Mouse (Mus musculus): ENCODE measurements around the gene Bst1. TPM values are rescaled to one million over a fixed set of nuclear protein-coding genes. Genes with fewer than 3 reads are reported as not detected.

Bst1 gene
- polyA plus RNA-seq, 1 experiment from 2014 or later: not detected

DNA sequence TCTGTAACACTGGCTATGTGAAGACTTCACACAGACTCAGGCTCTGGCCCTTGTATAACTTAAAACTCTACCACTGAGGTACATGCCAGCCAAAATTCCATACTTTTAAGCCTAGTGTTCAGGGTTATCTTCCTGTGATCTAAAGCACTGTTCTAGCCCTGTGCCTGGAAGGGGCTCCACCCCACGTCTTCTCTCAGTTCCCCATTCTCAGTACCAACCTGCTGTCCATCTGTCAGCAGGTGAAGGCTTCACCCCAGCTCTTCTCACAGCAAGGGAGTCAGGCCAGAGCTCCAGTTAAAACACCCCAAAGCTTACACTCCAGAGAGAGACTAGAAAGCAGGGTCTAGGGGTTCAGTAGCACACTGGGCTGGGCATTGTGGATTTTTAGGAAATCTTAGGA, 27.0 kb downstream of the Bst1 start:
- no peak overlapping the region for H3K27ac ChIP-seq
- H3K27me3 ChIP-seq: no peaks in the 10 kb centered on the region
- H3K4me3 ChIP-seq: no peak overlapping the region
- no peaks in the 10 kb centered on the region for H3K4me1 ChIP-seq
- no peak overlapping the region for H3K4me2 ChIP-seq
- no peaks in the 10 kb centered on the region for H3K9me3 ChIP-seq (replicated peaks)
- no peak for ATAC-seq
- no peaks in the 10 kb centered on the region for H3K36me3 ChIP-seq (ENCODE audit: poor library complexity, severe bottlenecking)
- H3K9ac ChIP-seq: no peak overlapping the region
- 70% methylated on average over 1 of the region's 1 CpGs for WGBS

DNA sequence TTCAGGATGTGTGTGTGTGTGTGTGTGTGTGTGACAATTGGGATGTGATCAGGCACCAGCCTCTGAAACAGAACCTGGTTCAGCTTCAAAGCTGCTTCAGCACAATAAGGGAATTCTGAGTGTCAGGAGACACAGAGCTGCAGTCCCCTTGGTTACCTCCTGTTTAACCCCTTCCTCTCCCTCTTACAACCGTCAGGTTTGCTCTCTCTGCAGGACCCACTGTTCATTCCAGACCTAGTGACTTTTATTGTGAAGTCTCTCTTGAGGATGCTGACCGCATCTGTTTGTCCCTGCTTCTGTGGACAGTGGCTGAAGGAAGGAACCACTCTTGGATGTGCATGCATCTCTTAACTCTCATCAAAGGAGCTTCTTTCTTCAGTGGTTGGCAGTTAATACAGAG, 27.5 kb downstream of the Bst1 start:
- Histone ChIP-seq H3K9ac (no peak overlapping the region), H3K27ac (no peak overlapping the region), H3K4me3 (no peak overlapping the region), H3K4me1 (no peaks in the 10 kb centered on the region), H3K9me3 (replicated peaks) (no peaks in the 10 kb centered on the region), H3K4me2 (no peak overlapping the region), H3K27me3 (no peaks in the 10 kb centered on the region), H3K36me3 (ENCODE audit: poor library complexity, severe bottlenecking) (no peaks in the 10 kb centered on the region)
- 16% methylated on average over 2 of the region's 2 CpGs for WGBS
- ATAC-seq: no peak

DNA sequence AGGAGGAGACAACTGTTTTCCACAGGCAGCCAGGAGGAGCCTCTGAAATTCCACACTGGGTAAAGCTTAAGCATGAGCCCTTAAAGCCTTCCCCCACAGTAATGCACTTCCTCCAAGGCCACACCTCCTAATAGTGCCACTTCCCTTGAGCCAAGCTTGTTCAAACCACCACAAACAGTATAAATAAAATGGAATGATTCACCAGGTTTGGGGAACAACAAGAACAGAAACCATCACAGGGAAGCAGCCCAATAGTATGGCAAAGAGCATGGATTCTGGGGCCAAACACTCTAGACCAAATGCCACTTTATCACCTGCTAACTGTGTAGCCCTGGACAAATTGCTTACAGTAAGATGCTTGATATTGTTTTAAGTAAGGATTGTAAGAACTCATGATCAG, 28.9 kb downstream of the Bst1 start:
- no peak overlapping the region for H3K27ac ChIP-seq
- H3K9ac ChIP-seq: no peak overlapping the region
- H3K27me3 ChIP-seq: no peaks in the 10 kb centered on the region
- no peaks in the 10 kb centered on the region for H3K4me1 ChIP-seq
- no peak overlapping the region for H3K4me3 ChIP-seq
- H3K4me2 ChIP-seq: no peak overlapping the region
- no peak for ATAC-seq
- no peaks in the 10 kb centered on the region for H3K36me3 ChIP-seq (ENCODE audit: poor library complexity, severe bottlenecking)
- no peaks in the 10 kb centered on the region for H3K9me3 ChIP-seq (replicated peaks)

- no peaks in the 10 kb centered on the region for H3K36me3 ChIP-seq (ENCODE audit: poor library complexity, severe bottlenecking)
- H3K4me3 ChIP-seq: no peak overlapping the region
- H3K4me2 ChIP-seq: no peak overlapping the region
- no peak overlapping the region for H3K27ac ChIP-seq
- no peak for ATAC-seq
- 84% methylated on average over 3 of the region's 3 CpGs for WGBS
- H3K4me1 ChIP-seq: no peaks in the 10 kb centered on the region
- H3K9ac ChIP-seq: no peak overlapping the region
- no peaks in the 10 kb centered on the region for H3K27me3 ChIP-seq
- no peaks in the 10 kb centered on the region for H3K9me3 ChIP-seq (replicated peaks)
These were observed 29.6 kb downstream of the Bst1 start for GRCm38 (mm10) chr5:43848275-43848674.

GRCm38 (mm10) chr5:43853096-43853867, 34.6 kb downstream of the Bst1 start:
- no peaks in the 10 kb centered on the region for H3K4me1 ChIP-seq
- H3K9me3 ChIP-seq (replicated peaks): no peaks in the 10 kb centered on the region
- 81% methylated on average over 11 of the region's 11 CpGs for WGBS
- H3K36me3 ChIP-seq (ENCODE audit: poor library complexity, severe bottlenecking): no peaks in the 10 kb centered on the region
- ATAC-seq: no peak
- no peak overlapping the region for H3K4me2 ChIP-seq
- no peak overlapping the region for H3K9ac ChIP-seq
- no peak overlapping the region for H3K27ac ChIP-seq
- H3K4me3 ChIP-seq: no peak overlapping the region
- no peaks in the 10 kb centered on the region for H3K27me3 ChIP-seq

DNA sequence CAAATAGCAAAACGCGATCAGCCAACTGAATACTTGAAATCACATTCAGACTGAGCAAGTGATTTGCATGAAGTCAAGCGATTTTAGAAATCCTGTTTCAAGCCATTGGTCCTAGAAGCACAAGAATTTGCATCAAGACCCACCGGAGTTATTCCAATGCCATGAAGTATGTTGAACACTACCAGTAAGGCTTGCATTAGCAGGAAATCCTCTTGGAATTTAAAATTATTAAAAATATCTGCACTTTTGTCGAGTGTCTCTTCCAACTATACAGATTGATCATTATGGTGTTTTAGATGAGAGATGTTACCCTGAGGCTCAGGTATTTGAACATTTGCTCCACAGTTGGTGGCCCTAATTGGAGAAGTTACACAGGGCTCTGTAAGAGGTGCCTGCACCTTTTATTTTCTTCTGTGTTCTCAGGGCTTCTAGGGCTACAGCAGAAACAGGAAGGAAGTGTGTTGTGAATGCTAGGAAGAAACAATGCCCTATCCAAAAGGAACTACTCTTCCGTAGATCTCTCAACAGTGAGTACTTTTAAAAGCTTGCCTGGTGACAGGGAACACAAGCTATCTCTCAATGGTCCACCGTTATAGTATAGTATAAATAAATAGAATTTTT, 35.3 kb downstream of the Bst1 start:
- H3K27ac ChIP-seq: no peak overlapping the region
- H3K4me3 ChIP-seq: no peak overlapping the region
- H3K4me1 ChIP-seq: no peaks in the 10 kb centered on the region
- no peak overlapping the region for H3K9ac ChIP-seq
- no peak for ATAC-seq
- no peak overlapping the region for H3K4me2 ChIP-seq
- no peaks in the 10 kb centered on the region for H3K9me3 ChIP-seq (replicated peaks)
- no peaks in the 10 kb centered on the region for H3K27me3 ChIP-seq
- 88% methylated on average over 7 of the region's 7 CpGs for WGBS
- H3K36me3 ChIP-seq (ENCODE audit: poor library complexity, severe bottlenecking): no peaks in the 10 kb centered on the region

DNA sequence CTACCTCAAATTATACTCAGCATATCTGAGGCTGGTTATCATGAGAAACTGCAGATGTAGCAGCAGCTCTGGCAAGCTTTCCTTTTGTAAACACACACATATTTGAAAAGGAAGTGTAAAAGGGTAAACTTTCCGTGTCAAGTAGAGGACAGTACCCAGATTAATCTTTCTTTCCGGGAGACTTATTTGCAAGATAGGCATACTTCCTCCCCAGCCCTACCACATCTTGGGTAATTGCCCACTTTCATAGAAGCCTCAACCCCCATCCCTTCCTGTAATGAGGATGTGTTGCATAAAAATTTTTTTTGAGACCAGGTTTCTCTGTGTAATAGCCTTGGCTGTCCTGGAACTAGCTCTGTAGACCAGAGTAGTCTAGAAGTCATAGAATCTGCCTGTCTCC, 37.1 kb downstream of the Bst1 start:
- Histone ChIP-seq H3K27ac (no peak overlapping the region), H3K4me3 (no peak overlapping the region), H3K9me3 (replicated peaks) (no peaks in the 10 kb centered on the region), H3K4me2 (no peak overlapping the region), H3K36me3 (ENCODE audit: poor library complexity, severe bottlenecking) (no peaks in the 10 kb centered on the region), H3K4me1 (no peaks in the 10 kb centered on the region), H3K9ac (no peak overlapping the region), H3K27me3 (no peaks in the 10 kb centered on the region)
- WGBS: 82% methylated on average over 2 of the region's 2 CpGs
- no peak for ATAC-seq

GRCm38 (mm10) chr5:43859663-43860062, 41.0 kb downstream of the Bst1 start:
- Histone ChIP-seq H3K9me3 (replicated peaks) (no peaks in the 10 kb centered on the region), H3K4me2 (no peak overlapping the region), H3K27ac (no peak overlapping the region), H3K9ac (no peak overlapping the region), H3K36me3 (ENCODE audit: poor library complexity, severe bottlenecking) (no peaks in the 10 kb centered on the region), H3K4me1 (no peaks in the 10 kb centered on the region), H3K4me3 (no peak overlapping the region), H3K27me3 (no peaks in the 10 kb centered on the region)
- 92% methylated on average over 8 of the region's 8 CpGs for WGBS
- no peak for ATAC-seq

DNA sequence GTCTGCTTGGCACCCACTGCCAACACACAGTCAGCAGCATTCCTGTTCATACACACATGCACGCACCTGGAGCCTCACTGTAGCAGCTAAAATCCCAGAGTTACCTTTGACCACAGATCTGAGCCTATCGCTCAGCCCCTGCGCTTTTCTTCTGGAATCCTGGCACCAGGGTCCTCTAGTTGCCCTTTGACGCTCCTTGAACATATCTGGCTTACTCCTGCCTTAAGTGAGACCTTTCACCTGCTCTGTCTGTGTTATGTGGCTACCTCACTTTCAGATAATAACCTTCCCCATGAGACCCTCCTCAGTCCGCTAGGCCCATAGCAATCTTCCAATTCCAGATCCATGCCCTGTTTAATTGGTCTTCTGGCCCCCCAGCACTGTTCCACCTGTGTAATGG, 41.4 kb downstream of the Bst1 start:
- Histone ChIP-seq H3K4me2 (no peak overlapping the region), H3K27me3 (no peaks in the 10 kb centered on the region), H3K4me1 (no peaks in the 10 kb centered on the region), H3K36me3 (ENCODE audit: poor library complexity, severe bottlenecking) (no peaks in the 10 kb centered on the region), H3K9ac (no peak overlapping the region), H3K4me3 (no peak overlapping the region), H3K27ac (no peak overlapping the region), H3K9me3 (replicated peaks) (no peaks in the 10 kb centered on the region)
- 92% methylated on average over 5 of the region's 5 CpGs for WGBS
- ATAC-seq: no peak

GRCm38 (mm10) chr5:43860670-43861431, 42.2 kb downstream of the Bst1 start:
- H3K9me3 ChIP-seq (replicated peaks): no peaks in the 10 kb centered on the region
- WGBS: 77% methylated on average over 5 of the region's 5 CpGs
- no peak for ATAC-seq
- H3K27me3 ChIP-seq: no peaks in the 10 kb centered on the region
- H3K4me3 ChIP-seq: no peak overlapping the region
- no peak overlapping the region for H3K4me2 ChIP-seq
- no peak overlapping the region for H3K9ac ChIP-seq
- no peak overlapping the region for H3K27ac ChIP-seq
- no peaks in the 10 kb centered on the region for H3K36me3 ChIP-seq (ENCODE audit: poor library complexity, severe bottlenecking)
- no peaks in the 10 kb centered on the region for H3K4me1 ChIP-seq

- peaks cover 4% of the 10 kb centered on the region; the same call in 1 of the 2 replicates for H3K27me3 ChIP-seq
- no peak for ATAC-seq
- H3K27ac ChIP-seq: no peak overlapping the region
- WGBS: 75% methylated on average over 6 of the region's 6 CpGs
- H3K4me1 ChIP-seq: peaks cover 1% of the 10 kb centered on the region
- no peak overlapping the region for H3K9ac ChIP-seq
- H3K9me3 ChIP-seq (replicated peaks): no peaks in the 10 kb centered on the region
- H3K36me3 ChIP-seq (ENCODE audit: poor library complexity, severe bottlenecking): no peaks in the 10 kb centered on the region
- no peak overlapping the region for H3K4me3 ChIP-seq
- no peak overlapping the region for H3K4me2 ChIP-seq
These were observed 45.0 kb downstream of the Bst1 start for GRCm38 (mm10) chr5:43863642-43864041.

GRCm38 (mm10) chr5:43865316-43865715, 46.6 kb downstream of the Bst1 start:
- Histone ChIP-seq H3K4me3 (no peak overlapping the region), H3K9ac (no peak overlapping the region), H3K36me3 (ENCODE audit: poor library complexity, severe bottlenecking) (no peaks in the 10 kb centered on the region), H3K27ac (no peak overlapping the region), H3K4me2 (no peak overlapping the region), H3K27me3 (peaks cover 4% of the 10 kb centered on the region; the same call in 1 of the 2 replicates), H3K4me1 (peaks cover 9% of the 10 kb centered on the region), H3K9me3 (replicated peaks) (no peaks in the 10 kb centered on the region)
- no peak for ATAC-seq
- 93% methylated on average over 2 of the region's 2 CpGs for WGBS
